Mouse (Mus musculus) intestine, postnatal 0 days (tissue): ENCODE measurements around the gene Fam168b. TPM values are rescaled to one million over a fixed set of nuclear protein-coding genes. Genes with fewer than 3 reads are reported as not detected.

Experiments
- ATAC-seq: fragments of 200-750 bp; cut with Nextera tagmentation; 2 replicates; pipeline ENCODE4 v1.8.0; 2017; ENCODE audit warnings: mild to moderate bottlenecking, moderate TSS enrichment, moderate library complexity
- H3K27ac ChIP-seq: fragments of 300-500 bp; sonication (generic); 2 replicates; pipeline ENCODE4 v1.5.1; 2014; ENCODE audit warnings: mild to moderate bottlenecking, low read depth, low read length, moderate library complexity
- H3K27me3 ChIP-seq: fragments of 300-500 bp; sonication (generic); replicated peaks from 2 replicates; pipeline ENCODE4 v1.6.1; 2014; ENCODE audit warnings: low read length, mixed read lengths; ENCODE audit not compliant: control insufficient read depth, insufficient read depth
- H3K36me3 ChIP-seq: fragments of 300-500 bp; sonication (generic); 2 replicates; pipeline ENCODE4 v1.6.1; 2014; ENCODE audit warnings: mild to moderate bottlenecking, moderate library complexity; ENCODE audit not compliant: control insufficient read depth, insufficient read depth
- H3K4me1 ChIP-seq: fragments of 300-500 bp; sonication (generic); replicated peaks from 2 replicates; pipeline ENCODE4 v1.6.1; 2014; ENCODE audit warnings: antibody characterized with exemption, low read length, mixed read lengths; ENCODE audit not compliant: control insufficient read depth, insufficient read depth
- H3K4me2 ChIP-seq: fragments of 300-500 bp; sonication (generic); replicated peaks from 2 replicates; pipeline ENCODE4 v1.6.1; 2014; ENCODE audit warnings: low read depth, mild to moderate bottlenecking, moderate library complexity
- H3K4me3 ChIP-seq: fragments of 300-500 bp; sonication (generic); 2 replicates; pipeline ENCODE4 v1.5.1; 2014; ENCODE audit warnings: low read depth, low read length
- H3K9ac ChIP-seq: fragments of 300-500 bp; sonication (generic); 2 replicates; pipeline ENCODE4 v1.6.1; 2014; ENCODE audit warnings: mild to moderate bottlenecking, low read depth, low read length
- H3K9me3 ChIP-seq: fragments of 300-500 bp; sonication (generic); 2 replicates; pipeline ENCODE4 v1.6.1; 2016; ENCODE audit warnings: mixed run types; ENCODE audit not compliant: control insufficient read depth
- CTCF ChIP-seq: sonication (generic); IDR thresholded peaks from 2 replicates; pipeline ENCODE4 v1.5.1; 2016; ENCODE audit warnings: low read depth, mild to moderate bottlenecking, control low read depth, antibody characterized with exemption, moderate library complexity
- WGBS: fragments of 180-500 bp; shearing (Covaris S2); extraction: QIAGEN DNeasy Blood & Tissue Kit; methylation state at CpG from one replicate; pipeline ENCODE4 v1.1.7; 2014; 5-methylcytosine and 5-hydroxymethylcytosine counted together
- polyA plus RNA-seq: library from polyadenylated mRNA; unstranded; fragments of >200 nt; fragmentation: Nextera tagmentation; extraction: Ambion mirVana; gene quantifications from 2 replicates; pipeline ENCODE4 v1.2.1, GENCODE M21; 2015

Fam168b gene
- polyA plus RNA-seq, result 22.4 and 23.6 TPM in 2 replicates

DNA sequence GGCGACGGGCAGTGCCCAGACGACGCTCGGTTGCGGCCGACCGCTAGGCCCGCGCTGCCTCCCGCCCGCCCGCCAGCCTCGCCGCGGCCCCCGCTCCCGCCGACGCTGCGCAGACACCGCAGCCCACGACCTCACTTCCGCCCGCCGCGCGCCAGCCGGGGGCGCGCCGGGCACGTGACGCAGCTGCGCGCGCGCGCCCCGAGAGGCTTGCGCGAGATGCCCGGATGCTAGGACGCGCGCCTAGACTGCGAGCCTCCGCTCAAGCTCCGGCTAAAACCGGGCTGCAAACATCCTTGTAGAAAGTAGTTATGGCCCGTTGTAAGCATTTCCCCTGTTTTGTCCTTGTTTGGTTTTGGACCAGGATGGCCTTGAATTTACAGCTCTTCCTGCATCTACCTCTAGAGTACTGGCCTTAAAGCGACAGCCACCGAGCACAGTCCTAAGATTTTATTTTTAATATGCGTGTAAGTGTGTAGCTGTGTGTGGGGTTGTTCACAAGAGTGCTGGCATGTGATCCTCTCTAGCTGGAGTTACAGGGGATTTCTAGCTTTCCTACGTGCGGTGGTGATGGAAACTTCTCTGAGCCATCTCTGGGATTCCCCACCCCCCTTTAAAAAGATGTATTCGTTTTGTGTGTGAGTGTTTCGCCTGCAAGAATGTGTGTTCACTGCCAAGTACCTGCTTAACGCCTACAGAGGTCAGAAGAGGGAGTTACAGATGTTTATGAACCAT, at the start of gene Fam168b:
TSS of gene Fam168b (minus strand) at position 179 of the 732 bp plus-strand sequence.
- Histone ChIP-seq H3K9ac (peak within 1 kb of the TSS; percentile 90), H3K9me3 (no peaks in the 10 kb centered on the region), H3K4me3 (peak within 1 kb of the TSS; percentile 82), H3K27me3 (no peaks in the 10 kb centered on the region), H3K4me2 (peak within 1 kb of the TSS; percentile 76), H3K27ac (peak within 1 kb of the TSS; percentile 97), H3K36me3 (no peaks in the 10 kb centered on the region), H3K4me1 (peaks cover 5% of the 10 kb centered on the region; the same call in 1 of the 2 replicates)
- 1% methylated on average over 44 of the region's 59 CpGs for WGBS
- TF ChIP-seq CTCF, result 0 out of 2 replicates have a peak, but pooled peaks have one; percentile 13
- peak; percentile 94 for ATAC-seq

DNA sequence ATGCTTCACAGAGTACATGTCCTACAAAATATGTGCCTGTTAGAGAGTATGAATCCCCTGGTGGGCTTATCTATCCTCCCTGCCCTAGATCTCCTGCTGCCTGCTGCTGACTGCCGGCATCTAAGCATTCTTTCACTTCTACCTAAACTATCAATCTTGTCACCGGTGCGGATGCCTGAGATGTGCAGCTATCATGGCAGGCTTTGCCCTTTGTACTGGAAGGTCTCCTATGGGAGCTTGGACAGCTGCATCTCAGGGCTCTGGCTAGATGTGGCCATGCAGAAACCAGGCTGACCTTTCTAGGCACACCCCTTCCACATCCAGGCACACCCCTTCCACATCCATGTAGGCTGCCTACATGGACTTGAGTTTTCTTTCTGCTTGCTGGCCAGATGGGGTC, 49.6 kb upstream of the Fam168b start:
- H3K4me3 ChIP-seq, result no peak overlapping the region
- no peak for TF ChIP-seq CTCF
- no peaks in the 10 kb centered on the region for H3K9me3 ChIP-seq
- no peak overlapping the region for H3K4me2 ChIP-seq
- no peak overlapping the region for H3K27ac ChIP-seq
- no peak overlapping the region for H3K9ac ChIP-seq
- no peaks in the 10 kb centered on the region for H3K4me1 ChIP-seq
- no peaks in the 10 kb centered on the region for H3K27me3 ChIP-seq
- no peak for ATAC-seq
- 54% methylated on average over 3 of the region's 3 CpGs for WGBS
- no peaks in the 10 kb centered on the region for H3K36me3 ChIP-seq

DNA sequence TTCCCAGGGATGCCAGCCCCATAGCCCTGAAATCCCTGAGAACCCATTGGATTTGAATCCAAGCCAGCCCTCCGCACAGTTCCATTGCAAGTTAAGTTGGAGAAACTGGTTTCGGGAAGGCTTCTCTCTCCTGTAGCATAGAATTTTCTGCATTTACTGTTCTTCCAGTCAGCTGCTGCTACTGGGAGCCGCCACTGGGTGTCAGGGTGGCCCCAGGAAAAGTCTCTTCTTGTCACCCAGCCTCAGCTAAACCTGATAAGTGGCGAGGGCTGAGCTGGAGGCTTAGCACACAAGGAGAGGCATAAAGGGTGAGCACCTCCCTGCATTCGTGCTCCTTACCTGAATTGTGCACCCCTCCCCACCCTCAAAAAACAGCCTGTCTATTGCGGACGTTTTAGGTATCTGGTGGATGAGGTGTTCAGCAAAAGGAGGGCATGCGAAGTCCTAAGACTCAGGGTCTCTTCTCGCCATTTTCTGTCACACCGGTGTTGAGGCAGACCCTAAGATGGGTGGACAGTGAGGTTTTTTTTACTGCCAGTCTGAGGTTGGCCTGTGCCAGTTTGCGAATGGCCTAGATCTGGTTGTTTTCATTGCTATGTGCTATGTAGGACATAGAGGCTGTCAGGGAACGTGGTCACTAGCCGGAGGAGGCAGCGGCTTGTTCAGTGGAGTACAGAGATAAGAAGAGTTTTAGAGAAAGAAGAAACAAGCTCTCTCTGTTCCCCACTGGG, 48.9 kb upstream of the Fam168b start:
- H3K27ac ChIP-seq, result no peak overlapping the region
- no peak overlapping the region for H3K4me3 ChIP-seq
- H3K36me3 ChIP-seq, result no peaks in the 10 kb centered on the region
- H3K9me3 ChIP-seq, result no peaks in the 10 kb centered on the region
- H3K4me1 ChIP-seq, result no peaks in the 10 kb centered on the region
- H3K27me3 ChIP-seq, result no peaks in the 10 kb centered on the region
- no peak for ATAC-seq
- H3K4me2 ChIP-seq, result no peak overlapping the region
- TF ChIP-seq CTCF, result peak; percentile 75
- H3K9ac ChIP-seq, result no peak overlapping the region
- WGBS, result 58% methylated on average over 14 of the region's 14 CpGs

DNA sequence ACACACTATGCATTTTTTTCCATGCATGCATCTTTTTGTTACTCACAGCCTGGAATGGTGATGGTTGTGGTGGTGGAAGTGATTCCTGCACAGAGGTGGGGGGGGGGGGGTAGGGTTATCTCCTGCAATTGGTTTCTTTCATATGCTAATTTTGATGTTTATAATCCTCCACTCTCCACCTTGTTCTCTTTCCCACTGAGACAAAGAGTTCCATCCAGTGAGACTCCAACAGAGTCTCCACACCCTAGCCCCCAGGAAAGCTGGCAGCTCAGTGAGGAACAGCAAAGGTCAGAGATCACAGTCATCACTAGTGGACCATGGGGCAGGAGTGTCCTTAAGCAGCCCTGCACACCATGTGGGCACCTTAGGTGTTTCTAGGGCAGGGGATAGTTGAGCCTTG, 40.9 kb upstream of the Fam168b start:
- H3K27ac ChIP-seq, result no peak overlapping the region
- no peaks in the 10 kb centered on the region for H3K27me3 ChIP-seq
- H3K4me3 ChIP-seq, result no peak overlapping the region
- no peak overlapping the region for H3K4me2 ChIP-seq
- ATAC-seq, result no peak
- no peak for TF ChIP-seq CTCF
- no peaks in the 10 kb centered on the region for H3K4me1 ChIP-seq
- no peaks in the 10 kb centered on the region for H3K9me3 ChIP-seq
- no peaks in the 10 kb centered on the region; the same call in 1 of the 2 replicates for H3K36me3 ChIP-seq
- H3K9ac ChIP-seq, result no peak overlapping the region

DNA sequence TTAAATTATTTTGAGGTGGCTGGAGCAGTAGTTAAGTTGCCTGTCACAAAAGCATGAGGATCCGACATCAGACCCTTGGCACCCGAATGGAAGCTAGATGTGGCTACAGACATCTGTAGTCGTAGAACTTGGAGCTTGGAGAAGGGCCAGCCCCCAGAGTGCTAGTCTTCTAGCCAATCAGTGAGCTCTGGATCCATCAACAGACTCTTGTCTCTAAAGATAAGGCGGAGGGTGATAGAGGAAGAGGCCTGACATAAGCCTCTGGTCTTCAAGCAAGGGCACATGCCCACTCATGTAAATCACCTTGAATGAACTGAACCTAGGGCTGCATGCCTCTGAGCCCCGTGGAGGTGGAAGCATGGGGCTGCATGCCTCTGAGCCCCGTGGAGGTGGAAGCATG, 36.7 kb upstream of the Fam168b start:
- no peak overlapping the region for H3K9ac ChIP-seq
- H3K27me3 ChIP-seq, result no peaks in the 10 kb centered on the region
- H3K4me2 ChIP-seq, result no peak overlapping the region
- H3K9me3 ChIP-seq, result no peaks in the 10 kb centered on the region
- no peak for TF ChIP-seq CTCF
- peaks cover 25% of the 10 kb centered on the region; the same call in 1 of the 2 replicates for H3K36me3 ChIP-seq
- no peak overlapping the region for H3K27ac ChIP-seq
- no peak for ATAC-seq
- no peak overlapping the region for H3K4me3 ChIP-seq
- H3K4me1 ChIP-seq, result no peaks in the 10 kb centered on the region
- WGBS, result 82% methylated on average over 6 of the region's 6 CpGs

DNA sequence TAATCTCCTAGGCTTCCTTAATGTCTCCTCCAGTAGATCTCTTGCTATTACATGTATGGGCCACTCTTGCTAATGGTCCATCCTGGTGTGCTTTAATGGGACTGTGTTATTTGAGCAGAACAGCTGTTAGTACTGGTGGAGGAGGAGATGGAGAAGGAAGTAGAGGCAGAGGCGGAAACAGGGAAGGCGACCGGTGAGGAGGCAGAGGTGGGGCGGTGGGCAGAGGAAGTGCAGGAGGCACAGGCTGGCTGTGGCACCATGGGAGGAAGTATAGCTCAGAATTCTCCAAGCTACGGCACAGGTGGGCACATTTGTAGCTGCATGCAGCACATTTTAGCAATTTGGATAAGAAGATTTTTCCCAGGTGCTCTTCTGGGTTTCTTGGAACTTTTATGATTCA, 30.7 kb upstream of the Fam168b start:
- no peak for TF ChIP-seq CTCF
- H3K9me3 ChIP-seq, result no peaks in the 10 kb centered on the region
- no peaks in the 10 kb centered on the region for H3K27me3 ChIP-seq
- ATAC-seq, result no peak
- H3K4me2 ChIP-seq, result no peak overlapping the region
- no peak overlapping the region for H3K4me3 ChIP-seq
- peaks cover 70% of the 10 kb centered on the region for H3K36me3 ChIP-seq
- no peak overlapping the region for H3K27ac ChIP-seq
- no peak overlapping the region for H3K9ac ChIP-seq
- 79% methylated on average over 5 of the region's 5 CpGs for WGBS
- H3K4me1 ChIP-seq, result no peaks in the 10 kb centered on the region
